Mouse (Mus musculus): ENCODE results near the gene Bcl6b.

The Bcl6b gene

DNA sequence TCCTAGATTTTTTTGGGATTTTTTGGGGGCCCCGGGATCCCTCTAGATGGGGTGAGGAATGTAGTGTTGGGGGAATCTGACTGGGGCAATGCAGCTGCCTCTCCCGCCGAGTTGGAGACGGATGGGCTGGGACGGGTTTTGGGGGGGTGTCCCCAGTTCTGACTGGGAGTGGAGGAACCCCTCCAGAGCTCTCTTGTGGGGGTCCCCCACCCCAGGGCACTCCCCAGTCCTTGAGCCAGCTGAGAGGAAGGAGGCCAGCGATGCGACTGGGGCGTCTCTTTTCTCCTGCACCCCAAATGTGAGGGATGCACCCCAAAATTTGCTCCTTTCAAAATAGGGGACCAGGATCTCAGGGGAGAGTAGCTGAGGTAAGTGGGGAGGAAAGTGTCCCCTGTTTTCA lies 3.4 kb upstream of the Bcl6b start:
- DNase-seq = peak in 1 of 2 experiments; percentile 52

DNA sequence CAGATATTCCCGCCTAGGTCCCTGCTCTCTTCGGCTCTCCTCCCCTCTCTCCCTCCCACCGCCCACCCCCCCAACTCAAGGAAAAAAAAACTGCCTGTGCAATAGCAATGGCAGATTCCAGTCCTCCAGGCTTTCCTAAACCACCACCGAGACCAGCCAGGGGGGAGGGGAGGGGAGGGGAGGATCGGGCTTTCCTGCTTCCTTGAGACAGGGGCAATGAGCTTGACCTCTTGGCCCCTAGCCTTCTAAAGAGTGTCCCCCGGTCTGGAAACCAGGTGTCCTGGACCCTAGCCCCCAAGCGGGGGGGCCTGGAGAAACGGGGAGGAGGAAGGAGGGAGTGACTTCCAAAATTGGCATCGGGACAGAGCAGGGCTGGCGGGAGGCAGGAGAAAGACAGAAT lies 2.9 kb upstream of the Bcl6b start:
- DNase-seq = peak; percentile 66 to 75

DNA sequence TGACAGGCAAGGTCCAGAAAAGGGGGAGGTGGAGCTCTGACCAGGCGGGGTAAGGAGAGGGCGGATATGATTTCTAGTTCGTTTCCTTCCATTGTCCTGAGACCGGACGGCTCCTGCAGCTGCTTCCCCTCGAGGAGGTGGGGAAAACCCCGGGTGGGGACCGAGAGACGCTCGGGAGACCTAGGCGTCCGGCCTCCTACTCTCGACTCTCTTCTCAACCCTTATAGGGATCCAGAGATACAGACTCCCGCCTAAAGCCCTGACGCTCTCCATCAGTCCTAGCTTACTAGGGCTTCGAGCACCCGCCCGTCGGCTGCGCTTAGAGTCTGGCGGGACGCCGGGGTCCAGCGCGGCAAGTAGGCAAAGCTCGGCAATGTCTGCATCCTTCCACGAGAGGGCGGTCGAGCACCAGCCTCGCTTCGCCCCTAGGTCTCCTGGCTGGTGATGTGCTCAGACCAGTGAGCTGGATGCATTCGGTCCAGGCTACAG lies 685 bp upstream of the Bcl6b start:
- DNase-seq = peak; percentile 85 to 87

DNA sequence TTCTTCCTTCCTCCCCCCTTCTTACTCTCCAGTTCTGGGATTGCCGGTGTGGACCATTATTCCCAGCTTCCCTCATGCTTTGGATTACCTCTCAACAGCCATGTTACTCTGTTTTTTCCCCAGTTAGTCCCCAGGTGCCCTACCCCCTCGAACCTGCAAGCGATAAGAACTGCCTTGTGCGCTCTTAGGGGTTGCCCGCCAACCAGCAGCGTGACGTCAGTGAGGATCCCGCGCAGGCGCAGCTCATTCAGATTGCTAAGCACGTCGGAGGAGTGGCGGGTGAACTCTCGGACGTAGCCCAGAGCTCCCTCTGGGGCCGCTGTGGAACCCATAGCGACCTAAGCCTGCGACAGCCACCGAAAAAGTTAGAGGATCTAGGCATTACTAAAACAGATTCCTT lies 770 bp downstream of the Bcl6b start:
- DNase-seq = peak; percentile 81 to 85

DNA sequence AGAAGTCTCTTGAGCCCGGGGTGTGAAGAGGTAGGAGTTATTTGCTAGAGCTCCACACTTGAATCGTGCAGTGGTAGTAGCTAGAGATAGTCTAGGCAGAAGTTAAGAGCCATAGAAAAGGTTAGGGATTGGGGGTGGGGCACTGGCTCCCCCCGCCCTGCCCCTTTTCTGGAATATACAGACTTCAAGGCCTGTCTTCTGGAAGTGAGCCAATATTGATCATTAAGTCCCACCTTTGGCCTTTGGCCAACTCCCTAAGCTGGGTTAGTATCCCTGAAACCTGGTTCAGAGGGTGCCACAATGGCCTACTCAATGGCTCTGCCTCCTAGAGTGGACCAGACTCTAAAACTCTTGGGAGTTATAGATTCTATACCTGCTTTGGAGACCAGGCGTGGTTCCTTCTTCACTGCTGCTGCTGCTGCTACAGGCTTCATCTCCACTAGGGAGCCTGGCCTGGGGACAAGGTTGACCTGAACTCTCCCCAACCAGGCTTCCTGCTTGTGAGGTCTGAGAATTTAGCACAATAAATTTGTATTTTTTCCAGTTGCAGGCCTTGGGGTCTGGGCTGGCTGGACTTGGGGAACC lies 1.8 kb downstream of the Bcl6b start:
- DNase-seq = no peak

DNA sequence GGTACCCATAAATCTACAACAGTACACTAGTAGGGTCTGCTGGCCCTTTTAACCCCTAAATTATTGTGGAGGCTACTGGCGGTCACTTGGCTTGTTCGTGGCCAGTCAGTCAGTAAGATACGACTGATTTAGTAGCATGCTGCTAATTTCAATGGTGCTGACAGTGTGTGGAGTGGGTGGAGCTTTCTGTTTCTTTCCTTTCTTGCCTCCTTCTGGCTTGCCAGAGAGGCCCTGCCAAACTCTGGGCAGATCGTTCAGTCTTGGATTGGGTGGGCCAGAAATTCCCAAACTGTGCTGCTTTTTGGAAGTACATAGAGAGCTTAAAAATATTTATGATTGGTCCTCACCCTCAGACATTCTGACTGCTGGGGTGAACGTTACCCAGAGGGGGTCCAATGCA lies 2.5 kb downstream of the Bcl6b start:
- no peak for DNase-seq

DNA sequence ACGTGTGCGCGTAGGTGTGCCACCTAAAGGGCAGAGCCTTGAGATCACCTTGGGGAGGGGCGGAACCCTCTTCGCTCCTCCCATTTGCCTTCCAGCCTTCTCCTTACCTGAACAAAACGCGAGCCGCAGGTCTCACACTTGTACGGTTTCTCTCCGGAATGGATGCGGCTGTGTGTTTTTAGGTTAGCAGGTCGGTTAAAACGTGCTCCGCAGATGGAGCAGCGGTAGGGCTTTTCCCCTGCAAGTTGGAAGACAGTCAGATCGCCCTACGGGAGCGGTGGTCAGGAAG lies 3.1 kb downstream of the Bcl6b start:
- DNase-seq = no peak

DNA sequence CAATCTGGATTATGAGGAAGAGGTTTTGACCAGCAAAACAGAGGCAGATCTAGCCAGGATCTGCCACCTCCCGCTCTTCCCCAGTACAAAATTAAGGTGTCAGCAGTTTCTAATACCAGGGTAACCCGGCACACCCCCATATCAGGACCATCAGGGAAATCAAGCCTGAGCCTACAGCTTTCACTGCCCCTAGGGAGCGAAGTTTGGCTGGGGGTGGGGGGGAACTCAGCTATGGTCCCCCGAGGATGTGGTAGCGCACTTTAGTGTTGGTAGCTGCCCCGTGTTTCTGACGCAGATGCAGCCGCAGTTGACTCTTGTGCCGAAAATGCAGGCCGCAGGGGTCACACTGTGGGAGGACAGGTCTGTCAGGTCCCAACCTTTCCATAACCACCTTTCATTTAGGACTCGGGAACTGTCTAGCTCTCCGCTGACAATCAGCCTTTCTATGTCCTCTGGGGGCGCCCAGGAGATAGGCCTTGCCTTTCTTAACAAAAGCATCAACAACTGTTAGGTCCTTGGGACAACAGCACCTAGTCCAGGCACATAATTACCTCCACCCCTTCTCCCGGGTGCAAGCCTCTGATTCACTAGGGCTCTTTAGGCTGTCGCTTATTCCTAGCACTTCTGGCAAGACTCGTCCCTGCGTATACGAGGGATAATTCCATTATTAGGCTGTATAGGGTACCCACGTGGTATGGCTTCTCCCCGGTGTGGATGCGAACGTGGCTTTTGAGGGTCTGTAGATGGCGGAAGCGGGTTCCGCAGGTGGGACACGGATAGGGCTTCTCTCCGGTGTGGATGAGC lies 3.6 kb downstream of the Bcl6b start:
- DNase-seq = no peak

DNA sequence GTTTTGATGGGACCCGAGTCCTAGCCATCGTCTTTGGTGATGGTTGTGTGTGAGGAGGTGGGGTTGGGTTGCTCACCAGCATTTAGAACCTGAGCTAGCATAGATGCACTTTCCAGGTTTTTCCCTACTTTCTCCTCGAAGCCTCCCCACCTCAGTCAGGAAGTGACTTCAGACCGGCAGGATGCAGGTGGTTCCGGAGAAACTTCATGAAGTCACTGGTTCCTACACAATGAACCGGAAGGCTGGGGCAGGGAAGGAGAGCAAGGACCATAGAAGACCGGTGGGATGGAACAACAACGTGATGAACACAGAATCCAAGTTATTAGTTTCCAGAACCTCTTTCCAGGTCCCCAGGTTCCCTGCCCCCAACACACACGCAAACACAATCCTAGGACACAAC lies 5.9 kb downstream of the Bcl6b start:
- DNase-seq = no peak

DNA sequence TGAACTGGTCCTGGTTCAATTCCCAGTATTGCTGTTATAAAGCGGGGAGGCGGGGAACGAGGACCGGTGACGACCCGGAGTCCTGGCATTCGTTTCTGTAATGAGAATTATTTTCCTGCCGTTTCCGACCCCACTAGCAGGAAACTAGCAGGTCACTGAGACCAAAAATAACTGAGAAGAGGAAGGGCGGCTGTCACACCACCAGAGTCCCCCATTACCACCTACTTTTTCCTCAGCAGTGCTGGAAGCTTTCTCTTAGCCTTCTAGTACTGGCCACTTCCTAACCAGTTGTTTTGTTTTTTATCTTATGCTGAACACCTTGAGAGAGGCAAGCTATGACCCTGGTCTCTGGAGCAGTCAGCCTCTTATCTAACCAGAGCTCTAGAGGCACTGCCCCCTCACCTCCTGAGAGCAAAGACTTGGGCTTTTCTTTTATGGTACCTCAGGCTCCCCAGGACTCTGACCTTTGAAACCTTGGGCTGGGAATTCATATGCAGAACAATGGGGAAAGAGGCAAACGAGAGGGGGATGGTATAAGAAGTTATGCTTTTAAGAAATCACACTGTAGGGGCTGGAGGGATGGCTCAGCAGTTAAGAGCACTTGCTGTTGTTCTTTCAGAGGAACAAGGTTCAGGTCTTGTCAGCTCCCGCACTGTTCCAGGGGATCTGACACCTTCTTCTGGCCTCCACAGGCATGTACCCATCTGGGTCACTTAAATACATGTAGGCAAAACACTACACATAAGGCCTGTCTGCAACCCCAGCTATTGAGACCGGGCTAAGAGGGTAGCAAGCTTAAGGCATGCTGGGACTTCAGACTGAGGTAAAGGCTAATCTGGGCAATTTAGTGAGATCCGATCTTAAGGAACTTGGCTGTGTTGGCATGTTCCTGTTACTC lies 7.7 kb downstream of the Bcl6b start:
- DNase-seq = peak in 1 of 2 experiments; percentile 39

DNA sequence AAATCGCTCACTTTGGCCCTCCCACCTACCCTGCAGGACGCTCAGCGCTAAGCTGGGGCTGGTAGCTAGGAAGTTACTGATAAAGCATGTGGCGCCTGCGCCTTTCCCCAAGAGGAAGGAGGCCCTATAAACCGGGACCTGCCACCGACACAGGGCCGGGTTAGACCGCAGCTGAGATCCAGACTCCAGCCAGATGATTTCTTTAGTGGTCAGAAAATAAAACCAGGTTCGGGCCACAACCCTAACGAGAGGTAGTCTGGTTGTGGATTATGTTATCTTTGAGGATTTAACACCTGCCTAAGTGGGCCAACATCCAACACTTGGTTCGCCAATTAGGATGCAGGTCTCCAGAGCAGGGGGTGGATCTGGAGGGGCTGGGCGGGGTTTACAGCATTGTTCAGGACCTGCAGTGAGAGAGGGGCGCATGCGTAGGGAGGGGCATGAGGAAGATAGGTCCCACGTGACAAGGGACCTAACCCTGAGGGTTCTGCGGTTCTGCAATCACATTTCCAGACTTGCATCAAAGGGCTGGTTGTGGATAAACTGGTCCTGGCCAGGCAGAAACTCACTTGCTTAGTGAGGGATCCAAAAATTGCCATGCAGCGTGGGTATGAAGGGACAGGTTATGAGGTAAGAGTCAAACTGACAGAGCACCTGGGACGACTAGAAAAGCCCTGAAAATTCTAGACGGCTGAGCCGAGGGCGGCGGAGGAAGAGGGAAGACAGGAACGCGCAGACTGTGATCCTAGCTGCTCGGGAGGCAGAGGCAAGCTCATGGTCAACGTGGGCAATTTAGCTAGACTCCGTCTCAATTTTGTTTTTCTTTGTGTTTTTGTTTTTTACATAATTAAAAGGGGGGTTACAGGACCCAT lies 8.6 kb downstream of the Bcl6b start, which contains the start of gene Slc16a13:
Gene Slc16a13, minus strand, starts transcription at position 334 of the 872 bp plus-strand sequence.
- peak; percentile 97 to 98 for DNase-seq

DNA sequence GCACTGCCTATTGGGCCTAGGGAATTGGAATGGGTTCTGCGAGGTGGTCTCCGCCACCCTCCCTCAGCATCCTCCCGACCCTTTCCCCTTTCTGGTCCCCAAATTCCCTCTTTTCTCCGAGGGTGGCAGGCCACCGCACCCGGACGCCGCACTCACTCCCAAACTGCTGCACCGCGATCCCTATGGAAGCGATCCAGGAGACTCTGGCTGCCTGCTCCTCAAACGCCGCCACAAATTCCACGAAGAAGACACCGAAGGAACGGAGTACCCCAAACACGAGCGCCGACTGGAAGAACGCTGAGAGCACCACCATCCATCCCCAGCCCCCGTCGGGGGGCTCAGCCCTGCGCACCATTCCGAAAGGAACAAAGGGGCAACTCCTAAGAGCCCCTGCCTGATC lies 9.3 kb downstream of the Bcl6b start:
- peak; percentile 52 to 62 for DNase-seq

DNA sequence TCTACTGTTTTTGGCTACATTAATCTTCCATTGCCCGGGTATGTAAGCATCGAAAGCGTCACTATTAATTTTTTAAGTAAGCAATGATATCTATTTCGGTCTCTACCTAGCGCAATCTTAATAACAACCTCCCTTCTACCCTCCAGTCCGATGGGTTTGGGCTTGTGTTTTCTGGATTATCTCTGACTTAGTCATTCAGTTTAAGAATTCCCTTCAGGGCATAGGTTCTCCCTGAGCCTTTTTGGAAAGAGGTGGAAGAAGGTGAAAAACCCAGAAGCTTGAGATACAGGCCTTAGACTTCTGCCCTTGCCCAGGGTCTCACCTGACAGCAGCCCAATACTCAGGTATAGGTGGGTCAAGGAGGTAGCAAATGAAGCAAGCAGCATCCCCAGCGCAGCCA lies 9.7 kb downstream of the Bcl6b start:
- DNase-seq = no peak

DNA sequence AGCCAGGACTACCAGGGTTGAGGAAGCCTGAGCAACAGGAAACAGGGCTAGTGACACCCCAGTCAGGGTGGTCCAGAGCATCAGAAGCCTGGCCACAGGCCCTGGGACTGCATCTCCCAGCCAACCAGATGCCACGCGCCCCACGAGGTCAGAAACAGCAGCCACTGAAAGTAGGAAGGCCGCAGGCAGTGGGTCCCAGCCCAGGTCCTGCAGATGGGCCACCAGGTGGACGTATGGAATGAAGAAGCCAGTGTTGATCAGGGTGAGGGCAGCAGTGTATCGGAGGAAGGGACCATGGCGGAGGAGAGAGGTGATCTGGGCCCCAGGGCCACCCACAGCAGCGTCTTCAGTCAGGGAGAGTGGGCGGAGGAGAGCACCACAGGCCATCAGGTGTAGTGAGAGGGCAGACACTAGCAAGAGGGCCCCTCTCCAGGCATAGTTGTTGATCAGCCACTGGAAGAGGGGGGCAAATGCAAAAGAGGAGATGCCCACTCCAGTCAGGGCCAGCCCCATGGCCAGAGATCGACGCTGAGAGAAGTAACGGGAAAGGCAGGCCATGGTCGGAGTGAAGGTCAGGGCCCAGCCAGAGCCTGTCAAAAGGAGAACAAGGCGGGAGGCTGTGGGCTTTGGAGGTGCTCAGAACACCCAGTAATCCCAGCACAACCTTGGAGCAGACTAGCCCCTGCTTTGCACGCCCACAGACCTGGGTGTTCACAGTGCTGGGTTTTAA lies 10.7 kb downstream of the Bcl6b start:
- DNase-seq = no peak

DNA sequence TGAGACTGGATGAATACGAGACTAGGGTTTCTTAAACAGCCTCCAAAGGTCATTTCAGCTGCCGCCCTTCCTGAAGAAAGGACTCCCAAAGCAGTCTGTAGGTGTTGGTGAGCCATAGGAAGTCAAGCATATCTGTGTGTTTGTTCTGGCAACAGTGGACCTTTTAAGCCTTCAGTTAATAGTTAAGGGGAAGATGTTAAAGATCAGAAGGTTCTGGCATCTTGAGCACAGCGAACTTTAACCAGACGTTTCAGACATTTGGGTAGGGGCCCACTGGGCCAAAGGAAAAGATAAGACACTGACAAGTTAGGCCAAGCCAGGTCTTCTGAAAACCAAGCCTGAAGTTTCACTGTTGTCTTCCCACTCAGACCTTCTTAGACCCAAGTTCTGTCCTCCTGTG lies 11.6 kb downstream of the Bcl6b start:
- DNase-seq = no peak

DNA sequence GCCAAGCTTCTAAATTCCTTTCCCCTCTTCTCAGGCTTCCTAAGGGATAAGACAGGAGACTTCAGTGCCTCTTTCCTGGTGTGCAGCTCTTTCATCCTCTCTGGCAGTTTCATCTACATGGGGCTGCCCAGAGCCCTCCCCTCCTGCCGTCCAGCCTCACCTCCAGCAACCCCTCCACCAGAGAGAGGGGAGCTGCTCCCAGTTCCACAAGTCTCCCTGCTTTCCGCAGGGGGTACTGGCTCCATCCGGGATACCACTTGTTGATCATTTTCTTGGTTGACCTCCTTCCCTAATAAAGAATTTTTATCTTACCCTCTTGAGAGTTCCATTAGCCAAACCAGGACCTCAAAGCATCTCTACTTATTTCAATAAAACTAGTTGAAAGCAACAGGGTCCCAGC lies 13.5 kb downstream of the Bcl6b start:
- no peak for DNase-seq

DNA sequence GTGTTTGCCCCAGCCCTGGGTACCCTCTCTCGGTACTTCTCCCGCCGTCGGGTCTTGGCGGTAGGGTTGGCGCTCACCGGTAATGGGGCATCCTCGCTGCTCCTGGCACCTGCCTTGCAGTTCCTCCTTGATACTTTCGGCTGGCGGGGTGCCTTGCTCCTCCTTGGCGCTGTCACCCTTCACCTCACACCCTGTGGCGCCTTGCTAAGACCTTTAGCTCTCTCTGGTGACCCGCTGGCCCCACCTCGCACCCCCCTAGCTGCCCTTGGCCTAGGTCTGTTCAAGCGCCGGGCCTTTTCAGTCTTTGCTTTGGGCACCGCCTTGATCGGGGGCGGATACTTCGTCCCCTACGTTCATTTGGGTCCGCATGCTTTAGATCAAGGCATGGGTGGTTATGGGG lies 14.3 kb downstream of the Bcl6b start:
- DNase-seq = peak; percentile 50 to 51

DNA sequence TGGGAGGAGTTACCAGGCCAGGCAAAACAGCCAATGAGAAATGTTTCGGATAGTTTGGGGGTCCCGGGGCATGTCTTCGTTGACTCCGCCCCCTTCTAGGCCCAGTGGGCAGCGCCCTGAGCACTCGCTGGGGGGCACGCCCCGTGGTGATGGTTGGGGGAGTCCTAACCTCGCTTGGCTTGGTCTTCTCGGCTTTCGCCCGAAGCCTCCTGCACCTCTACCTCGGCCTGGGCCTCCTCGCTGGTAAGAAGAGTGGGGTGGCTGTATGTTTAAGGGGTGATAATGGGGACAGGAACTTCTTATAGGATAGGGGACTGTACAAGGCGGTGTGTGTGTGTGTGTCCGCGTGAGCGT lies 14.8 kb downstream of the Bcl6b start:
- DNase-seq = peak in 1 of 2 experiments; percentile 50

DNA sequence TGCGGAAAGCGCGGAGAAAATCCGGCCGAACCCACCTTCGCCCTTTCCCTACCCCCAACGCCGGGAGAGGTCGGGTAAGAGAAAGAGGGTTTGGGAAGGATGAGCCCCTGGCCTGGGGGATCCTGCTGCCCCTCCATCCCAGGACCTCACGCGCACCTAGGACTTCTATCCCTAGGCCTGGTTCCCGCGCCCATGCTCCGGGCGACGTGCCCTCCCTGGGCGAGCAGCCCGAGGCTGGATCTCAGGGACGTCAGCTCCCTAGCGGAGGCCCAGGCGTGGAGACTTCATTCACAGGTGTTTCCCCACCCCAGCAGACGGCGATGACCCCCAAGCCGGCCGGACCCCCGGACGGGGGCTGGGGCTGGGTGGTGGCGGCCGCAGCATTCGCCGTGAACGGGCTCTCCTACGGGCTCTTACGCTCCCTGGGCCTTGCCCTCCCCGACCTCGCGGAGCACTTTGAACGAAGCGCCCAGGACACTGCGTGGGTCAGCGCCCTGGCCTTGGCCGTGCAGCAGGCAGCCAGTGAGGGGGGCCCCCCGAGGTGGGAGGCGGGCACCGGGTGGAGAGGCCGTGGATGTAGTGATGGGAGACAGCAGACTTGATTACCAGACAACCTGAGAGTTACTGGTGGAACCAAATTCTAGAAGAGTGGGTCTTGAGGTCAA lies 15.3 kb downstream of the Bcl6b start:
- peak; percentile 64 to 67 for DNase-seq

DNA sequence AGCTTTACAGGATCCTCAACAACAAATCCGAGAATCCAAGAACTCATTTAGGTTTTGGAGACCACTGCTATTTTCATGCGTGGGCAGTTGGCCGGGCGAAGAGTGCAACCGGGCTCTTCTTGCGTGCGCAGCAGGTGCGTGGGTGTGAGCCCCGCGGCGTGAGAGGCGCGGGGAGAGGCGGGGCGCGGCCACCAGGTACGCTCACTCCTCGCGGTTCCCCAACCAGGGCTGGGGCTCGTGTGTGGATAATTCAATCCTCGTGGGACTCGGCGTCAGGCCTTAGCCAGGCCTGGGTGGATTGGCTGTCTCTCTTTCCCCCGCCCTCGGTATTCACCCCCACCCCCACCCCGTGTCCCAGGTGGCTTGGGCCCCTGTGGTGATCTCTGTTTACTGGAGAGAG lies 15.9 kb downstream of the Bcl6b start:
- peak; percentile 80 to 86 for DNase-seq

DNA sequence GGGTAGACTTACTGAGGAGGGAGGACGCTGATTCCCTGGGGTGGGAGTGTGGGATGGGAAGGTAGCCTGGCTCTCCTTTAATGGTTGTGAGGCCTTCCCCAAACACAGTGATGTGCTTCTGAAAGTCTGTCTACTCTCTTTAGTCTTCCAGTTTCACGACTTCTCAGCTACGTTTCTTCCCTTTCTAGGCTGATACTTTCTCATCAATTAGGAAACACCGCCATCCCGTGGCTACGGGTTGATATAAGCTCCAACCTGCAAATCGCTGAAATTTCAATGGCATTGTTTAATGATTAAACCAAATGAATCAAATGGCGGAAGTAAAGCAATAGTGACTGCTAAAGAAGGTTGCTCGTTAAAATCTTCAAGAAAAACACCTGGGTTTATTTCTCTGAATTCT lies 16.7 kb downstream of the Bcl6b start:
- peak; percentile 81 to 84 for DNase-seq
